Mouse (Mus musculus) kidney, adult 2 months (tissue): ENCODE results near the gene Intu.

ENCODE experiments used
- CTCF ChIP-seq: fragments of 200-500 bp; conservative IDR thresholded peaks from 2 replicates; pipeline ENCODE4 v1.5.1; 2011; ENCODE audit warnings: low read depth, mild to moderate bottlenecking, control low read depth, low read length, moderate library complexity, mixed read lengths; ENCODE audit not compliant: insufficient read depth, insufficient read length
- POLR2A ChIP-seq: fragments of 200-500 bp; IDR thresholded peaks from one replicate; pipeline ENCODE4 v1.6.1; 2011; ENCODE audit warnings: low read depth, low read length, control low read depth

- no peak for TF ChIP-seq CTCF
- no peak for TF ChIP-seq POLR2A
Observed at GRCm38 (mm10) chr3:40669395-40669794, 138.3 kb downstream of the Intu start.
